Mouse (Mus musculus) myocyte (in vitro differentiated cells): ENCODE data around the gene Sdhb.

Experiments
- CEBPB ChIP-seq: IDR thresholded peaks from 2 replicates; pipeline ENCODE4 v1.6.1; 2011; ENCODE audit warnings: mild to moderate bottlenecking, moderate library complexity; ENCODE audit not compliant: poor library complexity, insufficient read depth, severe bottlenecking
- E2F4 ChIP-seq: IDR thresholded peaks from one replicate; pipeline ENCODE4 v1.6.1; 2011; ENCODE audit warnings: mild to moderate bottlenecking, control low read depth, moderate library complexity; ENCODE audit not compliant: insufficient read depth
- MAX ChIP-seq: IDR thresholded peaks from one replicate; pipeline ENCODE4 v1.6.1; 2011; ENCODE audit warnings: low read depth, mild to moderate bottlenecking, control low read depth
- MYOD1 ChIP-seq, 3 experiments: IDR thresholded peaks; one replicate each; pipeline ENCODE4 v1.6.1; 2011; ENCODE audit warnings: control low read depth in 2 of 3, low read depth in 2 of 3, mild to moderate bottlenecking in 2 of 3, moderate library complexity in 1 of 3; ENCODE audit not compliant: insufficient read length in 2 of 3, control insufficient read depth in 1 of 3
- MYOG ChIP-seq, 3 experiments: IDR thresholded peaks; one replicate each; pipeline ENCODE4 v1.6.1; 2011; ENCODE audit warnings: control low read depth in 2 of 3, low read depth in 2 of 3, mild to moderate bottlenecking in 2 of 3; ENCODE audit not compliant: insufficient read length in 2 of 3, control insufficient read depth in 1 of 3, insufficient read depth in 1 of 3
- POLR2A ChIP-seq: IDR thresholded peaks from one replicate; pipeline ENCODE4 v1.6.1; 2011; ENCODE audit warnings: low read depth, mild to moderate bottlenecking, control low read depth, moderate library complexity; ENCODE audit not compliant: insufficient read length
- POLR2AphosphoS2 ChIP-seq: IDR thresholded peaks from one replicate; pipeline ENCODE4 v1.6.1; 2011; ENCODE audit warnings: low read depth, control low read depth; ENCODE audit not compliant: insufficient read length
- REST ChIP-seq: IDR thresholded peaks from one replicate; pipeline ENCODE4 v1.6.1; 2011; ENCODE audit warnings: mild to moderate bottlenecking, control low read depth, moderate library complexity; ENCODE audit not compliant: insufficient read depth, insufficient read length
- SRF ChIP-seq: IDR thresholded peaks from one replicate; pipeline ENCODE4 v1.6.1; 2011; ENCODE audit warnings: low read depth; ENCODE audit not compliant: control insufficient read depth, insufficient read length
- TCF12 ChIP-seq: IDR thresholded peaks from one replicate; pipeline ENCODE4 v1.6.1; 2011; ENCODE audit warnings: mild to moderate bottlenecking, control low read depth; ENCODE audit not compliant: poor library complexity, insufficient read depth, severe bottlenecking
- TCF3 ChIP-seq: IDR thresholded peaks from one replicate; pipeline ENCODE4 v1.6.1; 2011; ENCODE audit warnings: low read depth, control low read depth; ENCODE audit not compliant: insufficient read length
- USF1 ChIP-seq: IDR thresholded peaks from one replicate; pipeline ENCODE4 v1.6.1; 2011; ENCODE audit warnings: low read depth, mild to moderate bottlenecking, control low read depth, moderate library complexity

DNA sequence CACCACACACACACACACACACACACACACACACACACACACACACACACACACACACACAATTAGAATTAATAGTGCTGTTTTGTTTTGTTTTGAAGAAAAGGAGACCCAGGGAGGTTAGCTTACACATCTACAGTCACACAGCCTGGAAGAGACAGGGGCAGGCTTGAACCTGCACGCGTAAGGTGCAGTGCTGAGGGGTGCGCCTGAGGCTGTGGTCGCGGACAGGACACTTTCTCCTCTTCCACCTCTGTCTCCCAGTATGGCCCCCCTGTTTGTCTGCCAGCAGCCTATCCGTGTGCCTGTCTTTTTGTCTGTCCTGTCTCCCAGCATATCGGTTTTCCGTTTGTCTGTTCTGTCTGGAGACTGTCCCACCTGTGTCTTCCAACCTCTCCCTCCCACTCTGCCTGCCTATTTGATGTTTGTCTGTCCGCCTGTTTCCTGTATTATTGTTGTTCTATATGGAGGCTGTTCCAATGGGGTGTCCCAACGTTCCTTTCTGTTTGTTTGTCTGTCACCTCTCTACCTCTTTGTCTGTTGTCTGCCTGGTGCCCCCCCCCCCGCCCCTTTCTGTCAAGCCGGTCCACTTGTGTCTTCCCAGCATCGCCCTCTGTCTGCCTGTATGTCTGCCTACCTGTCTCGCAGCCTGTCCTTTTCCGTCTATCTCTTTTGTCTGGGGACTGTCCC lies 25.2 kb downstream of the Sdhb start:
- TF ChIP-seq POLR2A (no peak), MAX (no peak), MYOG (IDR thresholded peaks at IDR 0.05; ENCODE audit: control insufficient read depth in 1 of 3, insufficient read depth in 1 of 3, insufficient read length in 2 of 3, low read depth in 2 of 3) (no peak), USF1 (no peak), TCF12 (no peak), REST (no peak), E2F4 (no peak), POLR2AphosphoS2 (no peak), TCF3 (no peak), SRF (no peak), MYOD1 (IDR thresholded peaks at IDR 0.05; ENCODE audit: control insufficient read depth in 1 of 3, insufficient read length in 2 of 3, low read depth in 2 of 3) (no peak), CEBPB (no peak)
